Mouse (Mus musculus) mature B cell (primary cell): ENCODE data around the gene Actr8.

ENCODE experiments used
- in situ Hi-C: fragments of 300-500 bp; cut with MboI; formaldehyde crosslinking; loops from 2 replicates; pipeline ENCODE4 v1.14.3; 2019

The Actr8 gene

GRCm38 (mm10) chr14:30039413-30039812, 61.3 kb downstream of the Actr8 start:
- in situ Hi-C loops: no loop called here

- in situ Hi-C loops: no loop called here
Measured at GRCm38 (mm10) chr14:30041836-30042235, 63.7 kb downstream of the Actr8 start.

GRCm38 (mm10) chr14:30043356-30043940, 65.3 kb downstream of the Actr8 start:
- in situ Hi-C loops: no loop called here

- in situ Hi-C loops: no loop called here
Measured at GRCm38 (mm10) chr14:30045239-30045638, 67.1 kb downstream of the Actr8 start.

GRCm38 (mm10) chr14:30045704-30046220, 67.6 kb downstream of the Actr8 start:
- in situ Hi-C loops: no loop called here

- in situ Hi-C loops: no loop called here
Measured at GRCm38 (mm10) chr14:30046976-30047375, 68.8 kb downstream of the Actr8 start.

- in situ Hi-C loops: no loop called here
Measured at GRCm38 (mm10) chr14:30048049-30048448, 69.9 kb downstream of the Actr8 start.

GRCm38 (mm10) chr14:30050280-30050679, 72.1 kb downstream of the Actr8 start:
- in situ Hi-C loops: no loop called here

- in situ Hi-C loops: no loop called here
Measured at GRCm38 (mm10) chr14:30054922-30055321, 76.8 kb downstream of the Actr8 start.
